Mouse (Mus musculus) stomach, postnatal 0 days (tissue): ENCODE measurements around the gene Pdap1.

ENCODE experiments used
- CTCF ChIP-seq: IDR thresholded peaks from 2 replicates; pipeline ENCODE4 v1.5.1; 2016; ENCODE audit warnings: antibody characterized with exemption, low read depth, mild to moderate bottlenecking, moderate library complexity
- EP300 ChIP-seq: optimal IDR thresholded peaks from 2 replicates; pipeline ENCODE3; 2016; ENCODE audit warnings: antibody characterized with exemption

- TF ChIP-seq EP300, result no peak
- TF ChIP-seq CTCF, result no peak
These were observed 12.7 kb upstream of the Pdap1 start for GRCm38 (mm10) chr5:145152690-145153089.
